Comparison of ENCODE assay signal across 25 mouse cellular contexts in genomic region chr13:102312096-102312495, GRCm38 (mm10).
DNase-seq lines count a peak whose midpoint lies in the region; ATAC-seq and TF ChIP-seq lines count a peak whose summit lies in the region.
"Had no signal": no experiment of that assay in that cellular context is flagged by ENCODE, and none has a peak within 500 bp of the region (broad histone marks: within the 10 kb centered on the region; RNA-seq: fewer than 3 reads in every experiment).

No protein-coding gene starts in this region.

- H3K27ac ChIP-seq in hindbrain, postnatal 0 days: no peak overlapping the region
- no peak overlapping the region for H3K27ac ChIP-seq in hindbrain, embryonic 13.5 days
- H3K27ac ChIP-seq in liver, adult 2 months (replicated peaks; ENCODE audit: insufficient read depth, low read depth, low read length): no peak overlapping the region
- H3K27ac ChIP-seq in liver, embryonic 11.5 days (ENCODE audit: low read depth, low read length): no peak overlapping the region
- H3K27ac ChIP-seq: embryonic facial prominence, embryonic 15.5 days; gastrocnemius, adult 2 months; left cerebral cortex, adult 2 months; macrophage; midbrain, embryonic 12.5 days had no signal

- no peaks in the 10 kb centered on the region for H3K36me3 ChIP-seq in hindbrain, postnatal 0 days (ENCODE audit: insufficient read depth, low read length)
- H3K36me3 ChIP-seq in hindbrain, embryonic 13.5 days: no peaks in the 10 kb centered on the region
- H3K36me3 ChIP-seq in liver, adult 2 months (ENCODE audit: control insufficient read depth, insufficient read depth, low read length): no peaks in the 10 kb centered on the region
- H3K36me3 ChIP-seq in liver, embryonic 11.5 days (ENCODE audit: control insufficient read depth, insufficient read depth, low read length): no peaks in the 10 kb centered on the region
- H3K36me3 ChIP-seq: embryonic facial prominence, embryonic 15.5 days; midbrain, embryonic 12.5 days had no signal

- no peaks in the 10 kb centered on the region for H3K79me2 ChIP-seq in liver, adult 2 months (ENCODE audit: control insufficient read depth, insufficient read depth, low read length)

- H3K9ac ChIP-seq in hindbrain, postnatal 0 days (replicated peaks; ENCODE audit: low read length): no peak overlapping the region
- no peak overlapping the region for H3K9ac ChIP-seq in hindbrain, embryonic 13.5 days
- H3K9ac ChIP-seq in liver, adult 2 months (ENCODE audit: low read depth, low read length): no peak overlapping the region
- H3K9ac ChIP-seq in liver, embryonic 11.5 days (ENCODE audit: low read depth, low read length): no peak overlapping the region
- H3K9ac ChIP-seq: embryonic facial prominence, embryonic 15.5 days; midbrain, embryonic 12.5 days had no signal

- H3K27me3 ChIP-seq in hindbrain, postnatal 0 days (ENCODE audit: insufficient read depth, low read length): no peaks in the 10 kb centered on the region
- no peaks in the 10 kb centered on the region for H3K27me3 ChIP-seq in hindbrain, embryonic 13.5 days
- H3K27me3 ChIP-seq in liver, adult 2 months (ENCODE audit: control insufficient read depth, insufficient read depth, low read length): no peaks in the 10 kb centered on the region
- H3K27me3 ChIP-seq in liver, embryonic 11.5 days (replicated peaks; ENCODE audit: control insufficient read depth, insufficient read depth, low read length): no peaks in the 10 kb centered on the region
- H3K27me3 ChIP-seq: embryonic facial prominence, embryonic 15.5 days; midbrain, embryonic 12.5 days had no signal

- 0 out of 2 replicates have a peak, but pooled peaks have one; percentile 2 for TF ChIP-seq CTCF in hindbrain, postnatal 0 days (IDR thresholded peaks at IDR 0.05; ENCODE audit: low read depth)
- TF ChIP-seq CTCF in liver, adult 2 months (IDR thresholded peaks at IDR 0.05; ENCODE audit: low read depth, low read length): no peak

- no peak for TF ChIP-seq POLR2A in liver, adult 2 months (IDR thresholded peaks at IDR 0.05; ENCODE audit: extremely low read depth, insufficient read depth, low read length)

- DNase-seq in hindbrain, postnatal 0 days (ENCODE audit: low spot score): no peak
- peak; percentile 8 for DNase-seq in liver, adult 2 months (ENCODE audit: extremely low read depth, low read depth, low spot score)
- DNase-seq in liver, embryonic 11.5 days (ENCODE audit: low spot score): no peak
- peak; percentile 5 for DNase-seq in urinary bladder, postnatal 14 days (ENCODE audit: low spot score)
- no peak for DNase-seq in urinary bladder, postnatal 10 days (ENCODE audit: low spot score)
- DNase-seq in testis, postnatal 10 days (ENCODE audit: low spot score): no peak
- DNase-seq in MN1 (ENCODE audit: low spot score): no peak
- DNase-seq: adrenal gland, adult 8-10 months; cerebellum, adult 18-20 months; cerebellum, postnatal 14 days; embryo, embryonic 11 days; gastrocnemius, adult 2 months; kidney, adult 9 months; kidney, postnatal 36 days; layer of hippocampus, adult 9-11 months; thymus, postnatal 14 days had no signal

- 79% methylated on average over 3 of the region's 3 CpGs for WGBS in hindbrain, postnatal 0 days
- 68% methylated on average over 3 of the region's 3 CpGs for WGBS in hindbrain, embryonic 13.5 days
- 75% methylated on average over 3 of the region's 3 CpGs for WGBS in liver, adult 2 months
- 30% methylated on average over 3 of the region's 3 CpGs for WGBS in liver, embryonic 11.5 days

- H3K4me1 ChIP-seq in hindbrain, postnatal 0 days (ENCODE audit: insufficient read depth, low read length): no peaks in the 10 kb centered on the region
- H3K4me1 ChIP-seq in hindbrain, embryonic 13.5 days (replicated peaks): no peaks in the 10 kb centered on the region
- H3K4me1 ChIP-seq in liver, adult 2 months (ENCODE audit: control insufficient read depth, insufficient read depth, low read length): no peaks in the 10 kb centered on the region
- no peaks in the 10 kb centered on the region for H3K4me1 ChIP-seq in liver, embryonic 11.5 days (replicated peaks; ENCODE audit: control insufficient read depth, insufficient read depth, low read length)
- H3K4me1 ChIP-seq: embryonic facial prominence, embryonic 15.5 days; midbrain, embryonic 12.5 days had no signal

- no peak for ATAC-seq in hindbrain, postnatal 0 days
- ATAC-seq in hindbrain, embryonic 13.5 days (ENCODE audit: low FRiP score): no peak
- ATAC-seq in liver, embryonic 11.5 days (replicated peaks; ENCODE audit: low FRiP score): no peak
- ATAC-seq: activated CD4-positive, CD25-positive, alpha-beta regulatory T cell, adult 4 months; forebrain, embryonic 14.5 days; hindbrain, embryonic 16.5 days had no signal

- no peak overlapping the region for H3K4me3 ChIP-seq in hindbrain, postnatal 0 days (ENCODE audit: low read length)
- H3K4me3 ChIP-seq in hindbrain, embryonic 13.5 days: no peak overlapping the region
- no peak overlapping the region for H3K4me3 ChIP-seq in liver, adult 2 months (ENCODE audit: insufficient read depth, low read depth, low read length)
- no peak overlapping the region for H3K4me3 ChIP-seq in liver, embryonic 11.5 days (ENCODE audit: low read depth, low read length)
- H3K4me3 ChIP-seq: embryonic facial prominence, embryonic 15.5 days; gastrocnemius, adult 2 months; left cerebral cortex, adult 2 months; midbrain, embryonic 12.5 days had no signal

- H3K9me3 ChIP-seq in hindbrain, postnatal 0 days (ENCODE audit: low read length): no peaks in the 10 kb centered on the region
- no peaks in the 10 kb centered on the region for H3K9me3 ChIP-seq in hindbrain, embryonic 13.5 days
- no peaks in the 10 kb centered on the region for H3K9me3 ChIP-seq in liver, embryonic 11.5 days (ENCODE audit: control insufficient read depth, low read length)
- H3K9me3 ChIP-seq: embryonic facial prominence, embryonic 15.5 days; midbrain, embryonic 12.5 days had no signal

- H3K4me2 ChIP-seq in hindbrain, postnatal 0 days (ENCODE audit: low read depth, low read length): no peak overlapping the region
- no peak overlapping the region for H3K4me2 ChIP-seq in hindbrain, embryonic 13.5 days
- no peak overlapping the region for H3K4me2 ChIP-seq in liver, embryonic 11.5 days
- H3K4me2 ChIP-seq: embryonic facial prominence, embryonic 15.5 days; heart, embryonic 11.5 days; midbrain, embryonic 12.5 days had no signal

Comparison
In these comparisons a context has a peak if more than half of its experiments do, and no peak if none do; other contexts are left out.
1. DNase-seq: peak in liver, adult 2 months (single experiment) and urinary bladder, postnatal 14 days (single experiment); none in hindbrain, postnatal 0 days (single experiment), liver, embryonic 11.5 days (single experiment), urinary bladder, postnatal 10 days (single experiment), testis, postnatal 10 days (single experiment) and MN1 (single experiment).